Mouse (Mus musculus): ENCODE results near the gene Sema5a. TPM values are rescaled to one million over a fixed set of nuclear protein-coding genes. Genes with fewer than 3 reads are reported as not detected.
A peak's percentile ranks its signal among the peaks of the same experiment; 100 is the strongest.

Sema5a gene
- polyA plus RNA-seq, 1 experiment from 2014 or later: 9.2 TPM

DNA sequence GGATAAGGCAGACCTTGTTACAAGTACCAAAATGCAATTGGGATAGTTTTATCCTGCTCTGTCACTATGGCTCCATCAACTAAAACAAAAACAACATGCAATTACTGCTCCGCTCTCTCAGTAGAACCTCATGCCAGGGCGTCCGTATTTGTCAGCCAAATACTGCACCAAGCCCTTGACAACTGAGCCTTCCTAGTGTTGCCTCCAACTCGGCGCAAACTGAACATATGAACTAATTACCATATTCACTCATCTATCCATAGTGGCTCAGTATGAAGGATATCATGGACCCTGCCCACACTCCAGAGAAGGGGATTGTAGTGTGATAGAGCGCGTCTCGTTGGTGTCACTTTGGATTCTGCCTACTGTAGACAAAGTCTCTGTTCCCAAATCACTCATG is 389.1 kb downstream of the Sema5a start:
- H3K9ac ChIP-seq (replicated peaks; ENCODE audit: low read depth): no peak overlapping the region
- DNase-seq (ENCODE audit: low spot score): no peak
- H3K36me3 ChIP-seq (ENCODE audit: insufficient read depth, low read length): no peaks in the 10 kb centered on the region
- H3K27ac ChIP-seq (ENCODE audit: low read length): no peak overlapping the region
- H3K4me2 ChIP-seq (replicated peaks; ENCODE audit: low read depth, low read length): no peak overlapping the region
- no peak overlapping the region for H3K4me3 ChIP-seq (ENCODE audit: low read depth, low read length)
- TF ChIP-seq CTCF (IDR thresholded peaks at IDR 0.05): no peak
- no peak for TF ChIP-seq EP300 (IDR thresholded peaks at IDR 0.05)
- H3K4me1 ChIP-seq (ENCODE audit: insufficient read depth, low read depth, low read length): no peaks in the 10 kb centered on the region
- no peak for ATAC-seq
- H3K27me3 ChIP-seq (replicated peaks; ENCODE audit: insufficient read depth, low read length): no peaks in the 10 kb centered on the region
- 95% methylated on average over 8 of the region's 8 CpGs for WGBS
- no peaks in the 10 kb centered on the region for H3K9me3 ChIP-seq (ENCODE audit: low read length)

DNA sequence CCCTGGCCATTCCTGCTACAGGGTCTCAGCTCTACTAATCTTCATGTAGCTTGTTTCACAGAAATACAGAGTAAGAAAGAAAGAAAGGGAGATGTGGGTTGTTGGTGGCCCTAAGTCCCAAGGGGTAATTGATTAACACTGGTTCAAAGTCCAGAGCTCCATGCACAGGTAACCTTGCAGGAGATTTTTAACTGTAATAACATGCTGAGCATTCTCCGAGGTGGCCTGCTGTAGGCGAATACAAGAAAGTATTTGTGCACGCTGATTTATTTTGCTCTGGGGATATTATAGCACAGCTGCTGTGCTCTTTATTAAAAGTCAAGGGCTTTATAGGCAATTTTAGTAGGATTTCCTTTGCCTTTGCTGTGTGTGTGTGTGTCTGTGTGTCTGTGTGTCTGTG is 393.3 kb downstream of the Sema5a start:
- Histone ChIP-seq H3K9ac (replicated peaks; ENCODE audit: low read depth) (no peak overlapping the region), H3K4me2 (replicated peaks; ENCODE audit: low read depth, low read length) (no peak overlapping the region), H3K4me3 (ENCODE audit: low read depth, low read length) (no peak overlapping the region), H3K36me3 (ENCODE audit: insufficient read depth, low read length) (no peaks in the 10 kb centered on the region), H3K27ac (ENCODE audit: low read length) (no peak overlapping the region), H3K4me1 (ENCODE audit: insufficient read depth, low read depth, low read length) (no peaks in the 10 kb centered on the region), H3K9me3 (ENCODE audit: low read length) (no peaks in the 10 kb centered on the region), H3K27me3 (replicated peaks; ENCODE audit: insufficient read depth, low read length) (no peaks in the 10 kb centered on the region)
- DNase-seq (ENCODE audit: low spot score) (no peak), ATAC-seq (no peak)
- WGBS: 92% methylated on average over 3 of the region's 3 CpGs
- no peak for TF ChIP-seq CTCF (IDR thresholded peaks at IDR 0.05)
- no peak for TF ChIP-seq EP300 (IDR thresholded peaks at IDR 0.05)

DNA sequence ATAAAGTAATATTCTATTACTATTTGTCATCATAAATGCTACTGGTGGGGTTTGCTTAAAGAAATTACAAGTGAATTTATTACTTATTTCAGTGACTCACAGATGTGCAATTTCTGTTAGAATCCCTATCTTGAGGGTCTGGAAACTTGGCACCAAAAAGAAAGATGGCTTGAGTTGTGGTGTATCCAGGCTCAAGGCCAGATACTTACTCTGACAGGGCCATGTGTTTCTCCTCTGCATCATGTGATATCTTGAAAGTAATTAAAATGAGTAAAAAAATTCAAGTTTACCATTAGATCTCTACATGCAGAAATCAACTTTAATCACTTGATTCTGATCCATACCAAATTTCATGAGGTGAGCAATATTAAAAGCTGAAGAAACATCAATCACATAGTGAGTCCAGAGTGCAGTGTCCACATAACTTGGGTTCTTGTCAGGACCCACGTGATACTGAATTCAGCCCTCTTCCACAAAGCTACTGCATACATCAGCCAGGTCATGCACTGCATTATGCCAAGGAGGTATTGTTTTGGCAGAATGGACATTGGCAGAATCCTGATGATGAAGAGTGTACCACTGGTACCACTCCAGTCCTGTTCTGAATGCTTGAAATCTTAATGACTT is 402.6 kb downstream of the Sema5a start:
- H3K9me3 ChIP-seq (ENCODE audit: low read length): no peaks in the 10 kb centered on the region
- no peaks in the 10 kb centered on the region for H3K36me3 ChIP-seq (ENCODE audit: insufficient read depth, low read length)
- H3K27me3 ChIP-seq (replicated peaks; ENCODE audit: insufficient read depth, low read length): no peaks in the 10 kb centered on the region
- H3K27ac ChIP-seq (ENCODE audit: low read length): no peak overlapping the region
- H3K4me3 ChIP-seq (ENCODE audit: low read depth, low read length): no peak overlapping the region
- TF ChIP-seq CTCF (IDR thresholded peaks at IDR 0.05) (no peak), EP300 (IDR thresholded peaks at IDR 0.05) (0 out of 2 replicates have a peak, but pooled peaks have one; percentile 27)
- H3K4me2 ChIP-seq (replicated peaks; ENCODE audit: low read depth, low read length): no peak overlapping the region
- peak; percentile 57; the same call in 1 of the 2 replicates for ATAC-seq
- no peaks in the 10 kb centered on the region for H3K4me1 ChIP-seq (ENCODE audit: insufficient read depth, low read depth, low read length)
- 39% methylated on average over 1 of the region's 1 CpGs for WGBS
- DNase-seq (ENCODE audit: low spot score): peak; percentile 73
- no peak overlapping the region for H3K9ac ChIP-seq (replicated peaks; ENCODE audit: low read depth)

DNA sequence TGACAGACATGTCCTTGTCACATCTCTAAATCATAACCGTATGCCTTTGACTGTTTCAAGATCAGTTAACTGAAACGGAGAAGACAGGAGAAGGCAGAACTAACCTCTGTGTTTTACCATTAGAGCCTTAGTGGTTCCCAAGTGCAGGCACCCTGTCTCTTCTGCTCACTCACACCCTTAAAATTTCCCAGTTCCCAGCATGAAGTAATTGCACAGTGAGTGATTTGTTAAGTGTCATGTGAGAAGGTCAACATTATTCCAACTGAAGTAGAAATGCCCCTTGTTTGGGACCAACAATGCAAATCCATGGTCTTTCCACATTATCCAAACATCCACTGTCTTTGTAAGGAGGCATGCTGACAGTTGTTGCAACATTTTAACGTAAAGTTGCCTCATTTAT is 409.4 kb downstream of the Sema5a start:
- no peak overlapping the region for H3K27ac ChIP-seq (ENCODE audit: low read length)
- TF ChIP-seq EP300 (IDR thresholded peaks at IDR 0.05): no peak
- no peaks in the 10 kb centered on the region for H3K36me3 ChIP-seq (ENCODE audit: insufficient read depth, low read length)
- H3K4me1 ChIP-seq (ENCODE audit: insufficient read depth, low read depth, low read length): no peaks in the 10 kb centered on the region
- H3K4me3 ChIP-seq (ENCODE audit: low read depth, low read length): no peak overlapping the region
- H3K9me3 ChIP-seq (ENCODE audit: low read length): no peaks in the 10 kb centered on the region
- H3K4me2 ChIP-seq (replicated peaks; ENCODE audit: low read depth, low read length): no peak overlapping the region
- peak; percentile 75 for ATAC-seq
- 45% methylated on average over 3 of the region's 3 CpGs for WGBS
- H3K27me3 ChIP-seq (replicated peaks; ENCODE audit: insufficient read depth, low read length): no peaks in the 10 kb centered on the region
- peak; percentile 65 for DNase-seq (ENCODE audit: low spot score)
- no peak overlapping the region for H3K9ac ChIP-seq (replicated peaks; ENCODE audit: low read depth)

DNA sequence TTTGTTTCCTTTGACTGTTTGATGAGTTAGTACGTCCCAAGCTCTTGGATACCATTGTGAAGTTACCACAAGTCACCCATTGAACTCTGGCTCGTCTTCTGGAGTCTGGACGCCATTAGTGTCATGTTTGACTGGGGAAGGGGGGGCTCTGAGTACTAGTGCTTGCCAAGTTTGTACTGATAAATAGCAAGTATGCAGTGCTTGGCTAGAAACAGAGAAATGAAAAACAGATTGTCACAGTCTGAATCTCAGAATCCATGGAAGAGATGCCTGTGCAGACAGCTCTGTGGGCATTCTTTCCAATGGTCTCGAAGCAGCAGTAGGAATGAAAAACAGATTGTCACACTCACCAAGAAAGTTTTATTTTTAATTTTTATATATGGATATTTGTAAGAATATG is 411.4 kb downstream of the Sema5a start:
- Histone ChIP-seq H3K27ac (ENCODE audit: low read length) (no peak overlapping the region), H3K4me3 (ENCODE audit: low read depth, low read length) (no peak overlapping the region), H3K27me3 (replicated peaks; ENCODE audit: insufficient read depth, low read length) (no peaks in the 10 kb centered on the region), H3K4me2 (replicated peaks; ENCODE audit: low read depth, low read length) (no peak overlapping the region), H3K9me3 (ENCODE audit: low read length) (no peaks in the 10 kb centered on the region), H3K9ac (replicated peaks; ENCODE audit: low read depth) (no peak overlapping the region), H3K36me3 (ENCODE audit: insufficient read depth, low read length) (no peaks in the 10 kb centered on the region), H3K4me1 (ENCODE audit: insufficient read depth, low read depth, low read length) (no peaks in the 10 kb centered on the region)
- peak; percentile 46 for DNase-seq (ENCODE audit: low spot score)
- TF ChIP-seq CTCF (IDR thresholded peaks at IDR 0.05) (no peak), EP300 (IDR thresholded peaks at IDR 0.05) (no peak)
- WGBS: 62% methylated on average over 4 of the region's 4 CpGs
- ATAC-seq: peak; percentile 26; the same call in 1 of the 2 replicates

DNA sequence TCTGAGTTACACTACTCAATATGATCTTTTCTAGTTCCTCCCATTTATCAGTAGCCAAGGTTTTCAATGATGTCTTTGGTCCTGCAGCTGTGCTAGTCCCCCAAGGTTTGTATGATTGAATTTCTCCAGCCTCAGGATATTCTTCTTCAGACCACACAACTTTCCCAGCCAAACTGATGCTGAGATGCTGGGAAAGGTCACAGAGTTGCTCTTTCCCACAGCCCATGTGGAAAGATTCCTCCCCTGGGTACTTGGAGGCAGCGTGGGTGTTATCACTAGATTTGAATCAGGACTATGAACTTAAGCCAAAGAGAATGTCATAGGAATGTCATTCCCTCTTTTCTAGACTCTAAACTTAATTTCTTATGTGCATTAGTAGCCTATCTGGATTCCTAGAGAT is 431.8 kb downstream of the Sema5a start:
- H3K9ac ChIP-seq (replicated peaks; ENCODE audit: low read depth): no peak overlapping the region
- H3K4me1 ChIP-seq (ENCODE audit: insufficient read depth, low read depth, low read length): no peaks in the 10 kb centered on the region
- no peak for DNase-seq (ENCODE audit: low spot score)
- no peak overlapping the region for H3K4me3 ChIP-seq (ENCODE audit: low read depth, low read length)
- no peak overlapping the region for H3K27ac ChIP-seq (ENCODE audit: low read length)
- ATAC-seq: no peak
- no peaks in the 10 kb centered on the region for H3K36me3 ChIP-seq (ENCODE audit: insufficient read depth, low read length)
- no peak overlapping the region for H3K4me2 ChIP-seq (replicated peaks; ENCODE audit: low read depth, low read length)
- 55% methylated on average over 1 of the region's 1 CpGs for WGBS
- no peaks in the 10 kb centered on the region for H3K9me3 ChIP-seq (ENCODE audit: low read length)
- H3K27me3 ChIP-seq (replicated peaks; ENCODE audit: insufficient read depth, low read length): no peaks in the 10 kb centered on the region
- TF ChIP-seq CTCF (IDR thresholded peaks at IDR 0.05) (no peak), EP300 (IDR thresholded peaks at IDR 0.05) (no peak)

DNA sequence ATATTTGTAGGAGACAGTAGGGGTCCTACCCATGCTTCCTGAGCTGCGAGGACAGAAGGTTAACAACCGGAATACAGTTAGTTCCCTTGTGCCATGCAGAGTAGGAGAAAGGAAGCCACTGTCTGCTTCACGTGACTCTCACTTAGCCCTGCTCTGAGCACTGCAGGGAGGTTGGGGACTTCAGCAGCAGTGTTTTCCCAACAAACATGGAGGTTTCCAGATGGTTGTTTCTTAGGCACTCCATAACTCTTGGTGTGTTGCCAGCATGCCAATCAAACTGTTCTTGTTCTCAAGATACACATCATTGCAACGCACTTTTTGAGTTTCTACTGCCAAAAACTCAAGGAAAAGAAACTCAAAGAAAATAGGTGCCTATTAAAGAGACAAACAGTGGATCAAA is 440.5 kb downstream of the Sema5a start:
- no peaks in the 10 kb centered on the region for H3K9me3 ChIP-seq (ENCODE audit: low read length)
- H3K4me3 ChIP-seq (ENCODE audit: low read depth, low read length): no peak overlapping the region
- no peak overlapping the region for H3K27ac ChIP-seq (ENCODE audit: low read length)
- TF ChIP-seq EP300 (IDR thresholded peaks at IDR 0.05): no peak
- TF ChIP-seq CTCF (IDR thresholded peaks at IDR 0.05): no peak
- ATAC-seq: no peak
- 63% methylated on average over 4 of the region's 4 CpGs for WGBS
- no peak for DNase-seq (ENCODE audit: low spot score)
- no peak overlapping the region for H3K4me2 ChIP-seq (replicated peaks; ENCODE audit: low read depth, low read length)
- no peaks in the 10 kb centered on the region for H3K27me3 ChIP-seq (replicated peaks; ENCODE audit: insufficient read depth, low read length)
- H3K4me1 ChIP-seq (ENCODE audit: insufficient read depth, low read depth, low read length): no peaks in the 10 kb centered on the region
- no peak overlapping the region for H3K9ac ChIP-seq (replicated peaks; ENCODE audit: low read depth)
- H3K36me3 ChIP-seq (ENCODE audit: insufficient read depth, low read length): no peaks in the 10 kb centered on the region
